Mouse (Mus musculus) ES-Bruce4 (cell line): Measurements from ENCODE around the gene Cd93.

Source experiments
- CTCF ChIP-seq: IDR thresholded peaks from one replicate; pipeline ENCODE4 v1.8.1; 2011; ENCODE audit warnings: low read depth, low read length
- EP300 ChIP-seq: IDR thresholded peaks from 2 replicates; pipeline ENCODE4 v1.6.1; 2011; ENCODE audit warnings: low read depth, low read length; ENCODE audit not compliant: insufficient read depth
- POLR2A ChIP-seq: IDR thresholded peaks from one replicate; pipeline ENCODE4 v1.8.1; 2011; ENCODE audit warnings: low read length; ENCODE audit not compliant: insufficient read depth

GRCm38 (mm10) chr2:148450616-148451015, 7.3 kb upstream of the Cd93 start:
- no peak for TF ChIP-seq EP300
- no peak for TF ChIP-seq CTCF
- TF ChIP-seq POLR2A, result no peak
